Comparison of ENCODE assay signal across 16 mouse cellular contexts in the genomic region with DNA sequence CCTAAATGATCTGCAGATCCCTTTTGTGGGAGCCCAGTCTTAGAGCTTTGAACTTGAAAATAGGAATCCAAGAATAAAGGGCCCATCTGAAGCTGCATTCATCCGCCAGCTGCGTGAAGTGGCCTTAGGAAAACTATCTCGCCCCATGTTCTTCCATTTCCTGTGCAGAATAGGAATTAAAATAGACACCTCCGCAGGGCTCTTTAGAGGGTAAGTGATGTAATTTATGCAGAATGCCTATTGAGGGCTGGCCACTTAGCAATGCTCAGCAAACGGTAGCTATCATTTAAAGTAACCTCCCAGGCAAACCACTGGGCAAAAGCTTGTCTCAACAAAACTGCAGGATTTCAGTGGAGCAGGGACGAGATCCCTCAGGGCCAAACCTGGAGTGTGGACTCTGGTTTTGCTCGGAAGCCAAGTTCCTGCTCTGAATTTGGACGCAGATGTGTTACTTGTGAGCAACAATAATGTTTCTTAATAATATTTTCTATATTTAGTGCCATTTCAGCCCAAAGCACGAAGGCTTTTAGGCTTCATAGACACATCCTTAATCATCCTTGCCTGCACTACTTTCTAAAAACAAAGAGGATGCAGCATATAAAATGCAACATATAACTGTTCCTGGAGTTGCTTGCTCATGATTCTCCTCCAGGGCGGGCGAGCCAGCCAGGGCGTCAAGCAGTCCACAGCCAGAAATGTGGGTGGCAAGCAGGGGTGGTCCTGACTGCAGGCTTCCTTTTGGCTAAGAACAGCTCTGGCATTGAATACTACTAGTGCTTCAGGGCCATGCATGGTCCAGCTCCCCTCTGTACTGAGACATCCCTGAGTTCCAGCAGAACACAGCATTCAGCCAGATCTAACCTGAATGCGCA. TPM values are rescaled to one million over a fixed set of nuclear protein-coding genes. Genes with fewer than 3 reads are reported as not detected.
A peak's percentile ranks its signal among the peaks of the same experiment; 100 is the strongest.
DNase-seq lines count a peak whose midpoint lies in the region; ATAC-seq lines count a peak whose summit lies in the region.
"Had no signal": no experiment of that assay in that cellular context is flagged by ENCODE, and none has a peak within 500 bp of the region (broad histone marks: within the 10 kb centered on the region; RNA-seq: fewer than 3 reads in every experiment).

No protein-coding gene starts in this region.

- H3K27ac ChIP-seq in embryonic facial prominence, embryonic 14.5 days (replicated peaks; ENCODE audit: low read depth, low read length), result no peak overlapping the region
- H3K27ac ChIP-seq in embryonic facial prominence, embryonic 10.5 days (replicated peaks), result no peak overlapping the region
- H3K27ac ChIP-seq in intestine, embryonic 14.5 days (ENCODE audit: low read depth), result peak overlapping the region; percentile 2; the same call in 1 of the 2 replicates
- no peak overlapping the region for H3K27ac ChIP-seq in intestine, embryonic 16.5 days (ENCODE audit: low read length)
- H3K27ac ChIP-seq: hindbrain, embryonic 10.5 days; kidney, postnatal 0 days had no signal

- no peaks in the 10 kb centered on the region for H3K27me3 ChIP-seq in embryonic facial prominence, embryonic 14.5 days (replicated peaks; ENCODE audit: control insufficient read depth, insufficient read depth, low read length)
- peaks cover 8% of the 10 kb centered on the region; the same call in 1 of the 2 replicates for H3K27me3 ChIP-seq in embryonic facial prominence, embryonic 10.5 days (replicated peaks; ENCODE audit: low read depth, poor library complexity, severe bottlenecking)
- H3K27me3 ChIP-seq in intestine, embryonic 14.5 days (replicated peaks; ENCODE audit: control insufficient read depth, insufficient read depth, low read length), result no peaks in the 10 kb centered on the region
- no peaks in the 10 kb centered on the region for H3K27me3 ChIP-seq in intestine, embryonic 16.5 days (replicated peaks; ENCODE audit: control insufficient read depth, insufficient read depth, low read length)

- peak; percentile 19 for DNase-seq in embryonic facial prominence, embryonic 14.5 days (ENCODE audit: low spot score)
- no peak for DNase-seq in embryonic facial prominence, embryonic 10.5 days (ENCODE audit: low spot score)
- DNase-seq in intestine, embryonic 14.5 days (ENCODE audit: low spot score), result no peak
- peak; percentile 24 for DNase-seq in right cerebral cortex, adult 18-20 months
- no peak for DNase-seq in right cerebral cortex, postnatal 4 days
- DNase-seq in spleen, postnatal 10 days (ENCODE audit: low spot score in 2 of 2), result no peak
- DNase-seq: gastrocnemius, postnatal 25 days; layer of hippocampus, adult 9-11 months; liver, postnatal 0 days; thymus, adult 18-20 months had no signal

- peak overlapping the region; percentile 19; the same call in 1 of the 2 replicates for H3K9ac ChIP-seq in embryonic facial prominence, embryonic 14.5 days (ENCODE audit: low read depth, low read length)
- H3K9ac ChIP-seq in intestine, embryonic 14.5 days (ENCODE audit: low read length), result no peak overlapping the region
- no peak overlapping the region for H3K9ac ChIP-seq in intestine, embryonic 16.5 days (ENCODE audit: low read depth, low read length)
- H3K9ac ChIP-seq: liver, postnatal 0 days had no signal

- no peak for ATAC-seq in embryonic facial prominence, embryonic 14.5 days (ENCODE audit: low read depth)
- no peak for ATAC-seq in intestine, embryonic 14.5 days (replicated peaks; ENCODE audit: low FRiP score, low TSS enrichment, low read depth)
- ATAC-seq in intestine, embryonic 16.5 days, result no peak
- ATAC-seq in inflammation-experienced regulatory T-cells, adult 6 months, result no peak
- ATAC-seq: liver, postnatal 0 days had no signal

- no peaks in the 10 kb centered on the region for H3K4me1 ChIP-seq in embryonic facial prominence, embryonic 14.5 days (ENCODE audit: control insufficient read depth, insufficient read depth, low read length)
- peaks cover 42% of the 10 kb centered on the region for H3K4me1 ChIP-seq in embryonic facial prominence, embryonic 10.5 days
- peaks cover 2% of the 10 kb centered on the region; the same call in 1 of the 2 replicates for H3K4me1 ChIP-seq in intestine, embryonic 14.5 days (replicated peaks; ENCODE audit: control insufficient read depth, insufficient read depth, low read length)
- peaks cover 19% of the 10 kb centered on the region for H3K4me1 ChIP-seq in intestine, embryonic 16.5 days (ENCODE audit: control insufficient read depth, insufficient read depth, low read length)

- no peak overlapping the region for H3K4me2 ChIP-seq in embryonic facial prominence, embryonic 14.5 days (ENCODE audit: low read depth, low read length)
- H3K4me2 ChIP-seq in intestine, embryonic 14.5 days (ENCODE audit: low read length), result no peak overlapping the region
- no peak overlapping the region for H3K4me2 ChIP-seq in intestine, embryonic 16.5 days (ENCODE audit: low read depth, low read length)

- peaks cover 9% of the 10 kb centered on the region for H3K9me3 ChIP-seq in embryonic facial prominence, embryonic 14.5 days (ENCODE audit: control insufficient read depth, low read length)
- peaks cover 9% of the 10 kb centered on the region for H3K9me3 ChIP-seq in embryonic facial prominence, embryonic 10.5 days
- H3K9me3 ChIP-seq in intestine, embryonic 14.5 days (ENCODE audit: control insufficient read depth, low read length), result 0 out of 2 replicates have a peak, but pooled peaks cover 7% of the 10 kb centered on the region
- H3K9me3 ChIP-seq in intestine, embryonic 16.5 days (ENCODE audit: control insufficient read depth, low read length), result no peaks in the 10 kb centered on the region

- peaks cover 14% of the 10 kb centered on the region; the same call in 1 of the 2 replicates for H3K36me3 ChIP-seq in embryonic facial prominence, embryonic 14.5 days (ENCODE audit: control insufficient read depth, insufficient read depth, low read length)
- H3K36me3 ChIP-seq in embryonic facial prominence, embryonic 10.5 days (replicated peaks), result peaks cover 16% of the 10 kb centered on the region
- peaks cover 34% of the 10 kb centered on the region for H3K36me3 ChIP-seq in intestine, embryonic 14.5 days (ENCODE audit: control insufficient read depth, insufficient read depth, low read length)
- peaks cover 4% of the 10 kb centered on the region; the same call in 1 of the 2 replicates for H3K36me3 ChIP-seq in intestine, embryonic 16.5 days (ENCODE audit: control insufficient read depth, insufficient read depth, low read length)

- H3K4me3 ChIP-seq in embryonic facial prominence, embryonic 14.5 days (ENCODE audit: low read depth, low read length), result no peak overlapping the region
- no peak overlapping the region for H3K4me3 ChIP-seq in embryonic facial prominence, embryonic 10.5 days
- H3K4me3 ChIP-seq in intestine, embryonic 14.5 days (ENCODE audit: low read depth, low read length), result no peak overlapping the region
- H3K4me3 ChIP-seq in intestine, embryonic 16.5 days (ENCODE audit: low read length), result no peak overlapping the region
- H3K4me3 ChIP-seq: erythroblast, embryonic 14.5 days; hindbrain, embryonic 10.5 days; myocyte had no signal

- 64% methylated on average over 13 of the region's 13 CpGs for WGBS in embryonic facial prominence, embryonic 14.5 days
- 78% methylated on average over 13 of the region's 13 CpGs for WGBS in embryonic facial prominence, embryonic 10.5 days
- WGBS in intestine, embryonic 14.5 days, result 69% methylated on average over 13 of the region's 13 CpGs
- 63% methylated on average over 13 of the region's 13 CpGs for WGBS in intestine, embryonic 16.5 days

RNA-seq across cellular contexts. Expression of a gene that starts 40.1 kb away (rescaled TPM):
- polyA plus RNA-seq in embryonic facial prominence, embryonic 14.5 days (2014; fragmentation: Nextera tagmentation; extraction: Ambion mirVana), result 14.5 and 18.7 TPM in 2 replicates
- 16.9 and 18.9 TPM in 2 replicates for polyA plus RNA-seq in embryonic facial prominence, embryonic 10.5 days (2016; fragmentation: Nextera tagmentation; extraction: Ambion mirVana)
- 61.0 and 76.0 TPM in 2 replicates for polyA plus RNA-seq in intestine, embryonic 14.5 days (2014; fragmentation: Nextera tagmentation; extraction: Ambion mirVana)
- 62.5 and 65.2 TPM in 2 replicates for polyA plus RNA-seq in intestine, embryonic 16.5 days (2015; fragmentation: Nextera tagmentation; extraction: Ambion mirVana)
- polyA plus RNA-seq in inflammation-experienced regulatory T-cells, adult 6 months (2017; shearing (Covaris generic)), result not detected
- polyA plus RNA-seq: erythroblast, embryonic 14.5 days had no signal

Comparison
In these comparisons a context has a peak if more than half of its experiments do, and no peak if none do; other contexts are left out.
1. DNase-seq: peak in embryonic facial prominence, embryonic 14.5 days (single experiment) and right cerebral cortex, adult 18-20 months (single experiment); none in embryonic facial prominence, embryonic 10.5 days (single experiment), intestine, embryonic 14.5 days (single experiment), right cerebral cortex, postnatal 4 days (single experiment) and spleen, postnatal 10 days (0 of 2).
2. RNA of a gene that starts 40.1 kb away (polyA plus RNA-seq): 62.5 to 65.2 TPM in intestine, embryonic 16.5 days, 61.0 to 76.0 TPM in intestine, embryonic 14.5 days, 16.9 to 18.9 TPM in embryonic facial prominence, embryonic 10.5 days and 14.5 to 18.7 TPM in embryonic facial prominence, embryonic 14.5 days; not detected in inflammation-experienced regulatory T-cells, adult 6 months; every median in the first group is over 10 times any median in the second.